Mouse (Mus musculus) layer of hippocampus, adult 11-12 months (tissue): Measurements from ENCODE around the gene 2310011J03Rik.

ENCODE experiments used
- DNase-seq: peaks from one replicate; pipeline ENCODE4 v3.0.0; 2022; ENCODE audit warnings: low spot score

Gene 2310011J03Rik

GRCm38 (mm10) chr10:80292251-80293146, 27.8 kb downstream of the 2310011J03Rik start, which contains the start of gene Rps15:
Gene Rps15, plus strand, starts transcription at chr10:80292453.
- DNase-seq, result peak; percentile 93

GRCm38 (mm10) chr10:80288657-80289056, 31.7 kb downstream of the 2310011J03Rik start:
- DNase-seq, result no peak

- no peak for DNase-seq
Observed at GRCm38 (mm10) chr10:80288097-80288496, 32.2 kb downstream of the 2310011J03Rik start.

- no peak for DNase-seq
Observed at GRCm38 (mm10) chr10:80285222-80286070, 34.9 kb downstream of the 2310011J03Rik start.

- DNase-seq, result no peak
Observed at GRCm38 (mm10) chr10:80282481-80283441, 37.6 kb downstream of the 2310011J03Rik start.

- DNase-seq, result no peak
Observed at GRCm38 (mm10) chr10:80281921-80282371, 38.4 kb downstream of the 2310011J03Rik start.

- no peak for DNase-seq
Observed at GRCm38 (mm10) chr10:80281304-80281703, 39.0 kb downstream of the 2310011J03Rik start.

GRCm38 (mm10) chr10:80279273-80279672, 41.1 kb downstream of the 2310011J03Rik start:
- no peak for DNase-seq

GRCm38 (mm10) chr10:80278390-80278789, 41.9 kb downstream of the 2310011J03Rik start:
- no peak for DNase-seq

GRCm38 (mm10) chr10:80276238-80276637, 44.1 kb downstream of the 2310011J03Rik start:
- no peak for DNase-seq

GRCm38 (mm10) chr10:80273847-80274246, 46.5 kb downstream of the 2310011J03Rik start:
- DNase-seq, result no peak

GRCm38 (mm10) chr10:80271870-80272585, 48.3 kb downstream of the 2310011J03Rik start:
- no peak for DNase-seq

GRCm38 (mm10) chr10:80271186-80271843, 49.0 kb downstream of the 2310011J03Rik start:
- DNase-seq, result no peak

GRCm38 (mm10) chr10:80270734-80271181, 49.6 kb downstream of the 2310011J03Rik start:
- no peak for DNase-seq

- DNase-seq, result no peak
Observed at GRCm38 (mm10) chr10:80270099-80270498, 50.2 kb downstream of the 2310011J03Rik start.
